Comparison of ENCODE assay signal across 8 mouse cellular contexts in genomic region chr11:70001865-70002264, GRCm38 (mm10). TPM values are rescaled to one million over a fixed set of nuclear protein-coding genes. Genes with fewer than 3 reads are reported as not detected.
DNase-seq lines count a peak whose midpoint lies in the region; ATAC-seq and TF ChIP-seq lines count a peak whose summit lies in the region.

No protein-coding gene starts in this region.

- TF ChIP-seq CTCF in forebrain, postnatal 0 days (IDR thresholded peaks at IDR 0.05; ENCODE audit: low read depth): peak; percentile 75

- no peaks in the 10 kb centered on the region for H3K9me3 ChIP-seq in forebrain, postnatal 0 days (ENCODE audit: low read length)
- H3K9me3 ChIP-seq in midbrain, embryonic 10.5 days (replicated peaks): no peaks in the 10 kb centered on the region

- peaks cover 41% of the 10 kb centered on the region for H3K36me3 ChIP-seq in forebrain, postnatal 0 days (ENCODE audit: insufficient read depth)
- H3K36me3 ChIP-seq in midbrain, embryonic 10.5 days: peaks cover 65% of the 10 kb centered on the region

- H3K9ac ChIP-seq in forebrain, postnatal 0 days: peak overlapping the region; percentile 77; the same call in 1 of the 2 replicates

- H3K4me2 ChIP-seq in forebrain, postnatal 0 days (ENCODE audit: low read depth): peak overlapping the region; percentile 74

- ATAC-seq in forebrain, postnatal 0 days: no peak

- no peaks in the 10 kb centered on the region for H3K27me3 ChIP-seq in forebrain, postnatal 0 days (ENCODE audit: insufficient read depth, low read length)
- no peaks in the 10 kb centered on the region for H3K27me3 ChIP-seq in midbrain, embryonic 10.5 days (ENCODE audit: low read depth, poor library complexity, severe bottlenecking)

- peak; percentile 89 for DNase-seq in heart, adult 11 months
- DNase-seq in heart, adult 9 months (ENCODE audit: low spot score in 2 of 2): no peak
- peak; percentile 58 for DNase-seq in MN1 (ENCODE audit: low spot score)
- DNase-seq in forebrain, postnatal 0 days: peak; percentile 57
- peak; percentile 31 to 74 for DNase-seq in kidney, postnatal 36 days
- no peak for DNase-seq in midbrain, embryonic 10.5 days (ENCODE audit: low spot score)
- no peak for DNase-seq in layer of hippocampus, postnatal 25 days (ENCODE audit: extremely low spot score in 1 of 2, low spot score in 1 of 2)
- no peak for DNase-seq in layer of hippocampus, adult 8-10 months (ENCODE audit: low spot score in 2 of 2)

- H3K4me1 ChIP-seq in forebrain, postnatal 0 days (ENCODE audit: insufficient read depth): peaks cover 26% of the 10 kb centered on the region
- H3K4me1 ChIP-seq in midbrain, embryonic 10.5 days: peaks cover 69% of the 10 kb centered on the region

- H3K4me3 ChIP-seq in forebrain, postnatal 0 days (ENCODE audit: low read depth, low read length): peak overlapping the region; percentile 74
- peak overlapping the region; percentile 89 for H3K4me3 ChIP-seq in midbrain, embryonic 10.5 days

- H3K27ac ChIP-seq in forebrain, postnatal 0 days (ENCODE audit: low read depth, low read length): no peak overlapping the region
- H3K27ac ChIP-seq in midbrain, embryonic 10.5 days (replicated peaks): no peak overlapping the region

RNA-seq across cellular contexts. Expression of gene Dvl2, which starts 1.5 kb away (rescaled TPM):
- 31.9 and 43.9 TPM in 2 replicates for total RNA-seq in forebrain, postnatal 0 days (2014; rRNA removed)
- 12.7 and 15.7 TPM in 2 replicates for polyA plus RNA-seq in forebrain, postnatal 0 days (2015; fragmentation: Nextera tagmentation; extraction: Ambion mirVana)
- polyA plus RNA-seq in midbrain, embryonic 10.5 days (2016; fragmentation: Nextera tagmentation; extraction: Ambion mirVana): 52.1 and 54.1 TPM in 2 replicates
- 10 to 100 TPM; 31.2 to 37.8 TPM for total RNA-seq in layer of hippocampus, postnatal 25 days (2021)
- 10 to 100 TPM; 35.4 to 54.0 (median 41.6) TPM for total RNA-seq in layer of hippocampus, adult 8-10 months (2022)

RNA-seq across cellular contexts. Expression of gene Phf23, which starts 6.3 kb away (rescaled TPM):
- 47.6 and 52.7 TPM in 2 replicates for total RNA-seq in forebrain, postnatal 0 days (2014; rRNA removed)
- polyA plus RNA-seq in forebrain, postnatal 0 days (2015; fragmentation: Nextera tagmentation; extraction: Ambion mirVana): 48.0 and 49.7 TPM in 2 replicates
- polyA plus RNA-seq in midbrain, embryonic 10.5 days (2016; fragmentation: Nextera tagmentation; extraction: Ambion mirVana): 95.1 and 96.3 TPM in 2 replicates
- 10 to 100 TPM; 41.4 to 46.9 TPM for total RNA-seq in layer of hippocampus, postnatal 25 days (2021)
- total RNA-seq in layer of hippocampus, adult 8-10 months (2022): 10 to 100 TPM; 45.2 to 59.7 (median 49.7) TPM

RNA-seq across cellular contexts. Expression of gene Gabarap, which starts 10.9 kb away (rescaled TPM):
- total RNA-seq in forebrain, postnatal 0 days (2014; rRNA removed): 246 and 261 TPM in 2 replicates
- 574 and 668 TPM in 2 replicates for polyA plus RNA-seq in forebrain, postnatal 0 days (2015; fragmentation: Nextera tagmentation; extraction: Ambion mirVana)
- polyA plus RNA-seq in midbrain, embryonic 10.5 days (2016; fragmentation: Nextera tagmentation; extraction: Ambion mirVana): 409 and 454 TPM in 2 replicates
- 100 to 1,000 TPM; 229 to 258 TPM for total RNA-seq in layer of hippocampus, postnatal 25 days (2021)
- 100 to 1,000 TPM; 232 to 255 (median 246) TPM for total RNA-seq in layer of hippocampus, adult 8-10 months (2022)

RNA-seq across cellular contexts. Expression of gene Acadvl, which starts 13.3 kb away (rescaled TPM):
- 45.1 and 47.7 TPM in 2 replicates for total RNA-seq in forebrain, postnatal 0 days (2014; rRNA removed)
- 47.9 and 51.5 TPM in 2 replicates for polyA plus RNA-seq in forebrain, postnatal 0 days (2015; fragmentation: Nextera tagmentation; extraction: Ambion mirVana)
- 42.2 and 48.6 TPM in 2 replicates for polyA plus RNA-seq in midbrain, embryonic 10.5 days (2016; fragmentation: Nextera tagmentation; extraction: Ambion mirVana)
- 10 to 100 TPM; 56.9 to 62.4 TPM for total RNA-seq in layer of hippocampus, postnatal 25 days (2021)
- 10 to 100 TPM; 60.3 to 69.1 (median 64.8) TPM for total RNA-seq in layer of hippocampus, adult 8-10 months (2022)

RNA-seq across cellular contexts. Expression of gene Dlg4, which starts 14.9 kb away (rescaled TPM):
- total RNA-seq in forebrain, postnatal 0 days (2014; rRNA removed): 214 and 230 TPM in 2 replicates
- 12.1 and 14.3 TPM in 2 replicates for polyA plus RNA-seq in forebrain, postnatal 0 days (2015; fragmentation: Nextera tagmentation; extraction: Ambion mirVana)
- 16.6 and 23.8 TPM in 2 replicates for polyA plus RNA-seq in midbrain, embryonic 10.5 days (2016; fragmentation: Nextera tagmentation; extraction: Ambion mirVana)
- total RNA-seq in layer of hippocampus, postnatal 25 days (2021): 100 to 1,000 TPM; 857 to 887 TPM
- 100 to 1,000 TPM; 730 to 858 (median 789) TPM for total RNA-seq in layer of hippocampus, adult 8-10 months (2022)

Comparison
In these comparisons a context has a peak if more than half of its experiments do, and no peak if none do; other contexts are left out.
1. DNase-seq: peak in heart, adult 11 months (single experiment), MN1 (single experiment), forebrain, postnatal 0 days (single experiment) and kidney, postnatal 36 days (2 of 2); none in heart, adult 9 months (0 of 2), midbrain, embryonic 10.5 days (single experiment), layer of hippocampus, postnatal 25 days (0 of 2) and layer of hippocampus, adult 8-10 months (0 of 2).